Mouse (Mus musculus): Measurements from ENCODE around the gene Mgst3.
"Not testable (repeated sequence)": the region's sequence is repeated elsewhere in the genome, so short reads cannot be mapped to it uniquely, and the experiment has no call there.

Mgst3 gene

DNA sequence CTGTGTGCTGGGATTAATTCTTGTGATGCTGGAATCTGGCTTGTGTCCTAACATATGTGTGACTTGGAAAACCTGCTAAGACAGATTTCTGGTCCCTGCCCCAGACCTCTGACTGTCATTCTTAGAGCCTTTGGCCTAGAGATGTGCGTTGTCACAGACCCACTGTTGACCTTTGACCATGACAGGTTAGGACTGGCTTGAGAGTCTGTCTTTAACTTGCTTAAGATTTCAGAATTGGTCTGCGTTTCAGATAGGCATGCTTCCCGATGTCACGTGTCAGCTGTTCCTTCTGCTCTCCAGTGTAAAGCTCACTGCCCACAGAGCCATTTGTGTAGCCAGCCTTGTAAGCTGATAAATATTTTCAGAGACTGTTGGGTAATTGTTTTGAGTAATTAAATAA lies 30.8 kb downstream of the Mgst3 start:
- DNase-seq (ENCODE audit: low read depth, low spot score): no peak

DNA sequence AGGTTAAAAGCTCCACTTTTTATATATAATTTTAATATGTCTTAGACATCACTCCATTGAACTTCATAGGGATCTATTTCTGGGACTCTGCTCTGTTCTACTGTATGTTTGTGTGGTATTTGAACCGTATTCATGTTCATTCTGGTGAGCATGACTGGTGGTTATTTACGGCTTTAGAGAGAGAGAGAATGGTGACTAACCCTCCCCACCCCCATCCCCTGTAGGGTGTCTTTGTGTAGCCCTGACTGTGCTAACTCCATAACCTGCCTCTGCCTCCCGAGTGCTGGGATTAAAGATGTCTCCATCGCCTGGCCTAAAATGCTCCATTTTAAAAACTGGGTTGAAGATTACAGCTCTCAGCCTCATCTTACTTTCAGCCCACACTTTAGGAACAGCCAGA lies 33.4 kb downstream of the Mgst3 start:
- DNase-seq (ENCODE audit: low read depth, low spot score): no peak

DNA sequence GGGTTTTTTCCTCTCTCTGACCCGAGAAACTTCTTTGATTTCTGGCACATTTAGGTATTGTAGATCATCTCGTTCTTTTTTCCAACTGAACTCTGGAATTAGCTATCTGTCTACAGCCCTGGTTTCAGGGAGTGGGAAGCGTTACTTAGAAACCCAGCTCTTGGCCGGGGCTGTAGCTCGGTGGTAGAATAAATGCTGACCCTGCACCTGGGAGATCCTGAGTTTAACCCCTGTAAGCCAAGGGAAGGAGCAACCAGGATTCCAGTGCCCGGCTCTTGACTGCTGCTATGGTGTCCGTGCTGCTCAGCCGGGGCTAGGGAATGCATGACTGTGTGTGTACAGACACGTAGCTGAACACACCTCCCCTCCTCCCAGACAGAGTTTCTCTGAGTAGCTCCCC lies 34.9 kb downstream of the Mgst3 start:
- no peak for DNase-seq (ENCODE audit: low read depth, low spot score)

DNA sequence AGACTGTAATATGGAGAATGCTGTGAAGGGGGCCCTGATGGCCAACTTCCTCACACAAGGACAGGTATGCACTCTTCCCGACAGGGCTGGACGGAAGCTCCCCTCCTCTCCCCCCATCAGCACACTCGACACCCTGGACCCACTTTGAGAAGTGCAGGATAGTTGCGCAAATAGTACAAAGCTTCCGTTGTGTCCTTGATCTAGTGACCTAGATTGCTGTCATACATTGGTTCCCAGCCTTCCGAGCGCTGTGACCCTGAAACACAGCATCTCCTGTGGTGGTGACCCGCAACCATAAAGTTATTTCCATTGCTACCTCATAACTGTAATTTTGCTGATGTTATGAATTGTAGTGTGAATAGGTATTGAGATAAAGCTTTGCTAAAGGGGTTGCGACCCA lies 36.3 kb downstream of the Mgst3 start:
- DNase-seq (ENCODE audit: low read depth, low spot score): no peak

DNA sequence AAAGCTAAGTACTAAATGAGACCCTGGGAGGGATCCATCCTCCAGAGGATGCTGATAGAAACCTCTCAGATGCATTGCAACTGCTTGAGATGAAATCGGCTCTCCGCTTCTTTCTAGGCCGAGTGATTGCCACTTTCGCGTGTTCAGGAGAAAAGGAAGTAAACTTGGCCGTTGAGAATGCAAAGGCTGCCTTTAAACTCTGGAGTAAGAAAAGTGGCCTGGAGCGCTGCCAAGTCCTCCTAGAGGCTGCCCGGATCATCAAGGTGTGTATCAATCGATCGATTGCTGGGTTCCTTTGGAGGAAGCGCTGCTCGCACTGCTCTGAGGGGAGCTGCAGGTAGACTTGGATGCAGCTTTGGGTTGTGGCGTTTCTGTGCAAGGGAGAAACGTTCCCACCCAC lies 41.2 kb downstream of the Mgst3 start:
- DNase-seq (ENCODE audit: low read depth, low spot score): no peak

DNA sequence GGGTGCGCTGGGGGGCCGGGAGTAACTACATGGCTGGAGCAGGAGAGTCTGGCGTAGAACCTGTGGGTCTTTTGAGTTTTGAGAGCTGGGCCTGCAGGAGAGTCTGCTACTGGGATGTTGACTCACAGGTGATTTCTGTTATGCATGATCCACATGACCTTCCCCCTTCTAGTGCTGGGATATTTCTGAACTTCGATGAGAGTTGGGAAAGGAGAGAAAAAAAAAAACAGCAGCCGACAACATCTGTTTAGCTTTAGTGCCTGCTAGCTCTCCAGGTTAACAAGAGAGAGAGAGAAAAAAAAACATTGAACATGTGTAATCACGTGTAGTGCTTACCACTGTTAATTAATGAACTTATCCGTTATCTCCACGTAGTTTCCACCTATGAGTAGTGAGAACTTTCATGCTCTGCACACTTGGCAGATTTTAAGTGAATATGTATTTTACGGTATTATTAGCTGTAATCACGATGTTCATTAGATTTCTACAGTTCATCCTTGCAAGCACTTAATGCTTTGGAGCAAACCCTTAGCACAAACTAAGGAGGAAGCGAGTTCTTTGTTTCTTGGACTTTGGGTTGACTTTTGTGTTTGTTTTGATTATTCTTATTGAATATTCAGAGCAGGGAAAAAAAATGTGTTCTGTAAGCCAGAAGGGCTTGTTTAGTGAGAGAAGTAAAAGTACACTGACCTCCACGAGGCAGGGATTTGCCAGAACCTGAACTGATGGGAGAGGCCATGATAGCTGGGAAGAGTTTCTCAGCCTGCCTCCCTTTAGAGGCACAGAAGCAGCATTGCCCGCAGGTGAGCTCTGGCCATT lies 42.8 kb downstream of the Mgst3 start:
- no peak for DNase-seq (ENCODE audit: low read depth, low spot score)

DNA sequence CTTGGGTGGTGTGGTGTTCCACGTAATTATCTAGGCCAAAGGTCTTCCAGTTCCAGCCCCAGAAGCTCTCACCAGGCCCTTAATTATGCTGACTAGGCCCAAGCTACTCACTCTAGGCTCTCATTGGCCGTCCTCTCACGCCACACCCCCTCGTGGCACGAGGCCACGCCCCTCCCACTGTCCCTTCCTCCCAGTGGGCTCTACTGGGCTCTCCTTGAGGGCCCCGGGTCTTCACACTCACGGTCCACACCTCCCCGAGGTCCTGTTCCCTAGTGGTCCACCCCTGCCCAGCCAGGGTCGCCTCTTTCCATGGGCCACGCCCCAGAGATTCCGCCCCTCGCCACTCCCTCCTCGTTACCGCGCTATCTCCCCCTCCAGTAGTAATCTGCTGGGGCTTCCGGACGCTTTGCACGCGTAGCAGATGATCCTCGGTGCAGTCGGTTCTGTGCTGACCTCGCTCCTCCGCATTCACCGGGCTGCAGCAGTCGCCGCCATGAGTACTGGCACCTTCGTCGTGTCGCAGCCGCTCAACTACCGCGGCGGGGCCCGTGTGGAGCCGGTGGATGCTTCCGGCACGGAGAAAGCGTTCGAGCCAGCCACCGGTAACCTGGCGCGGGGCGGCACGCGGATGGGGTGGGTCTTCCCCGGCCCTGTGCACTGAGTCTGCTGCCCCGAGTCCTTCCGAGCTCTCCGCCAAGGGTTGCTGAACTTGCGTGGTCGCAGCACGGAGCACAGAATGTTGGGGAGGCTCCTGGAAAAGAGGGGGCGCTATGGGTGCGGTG lies 43.6 kb downstream of the Mgst3 start, which contains the start of gene Aldh9a1:
TSS of gene Aldh9a1 (plus strand) at position 177 of the 782 bp plus-strand sequence.
- DNase-seq (ENCODE audit: low read depth, low spot score): peak; percentile 80

DNA sequence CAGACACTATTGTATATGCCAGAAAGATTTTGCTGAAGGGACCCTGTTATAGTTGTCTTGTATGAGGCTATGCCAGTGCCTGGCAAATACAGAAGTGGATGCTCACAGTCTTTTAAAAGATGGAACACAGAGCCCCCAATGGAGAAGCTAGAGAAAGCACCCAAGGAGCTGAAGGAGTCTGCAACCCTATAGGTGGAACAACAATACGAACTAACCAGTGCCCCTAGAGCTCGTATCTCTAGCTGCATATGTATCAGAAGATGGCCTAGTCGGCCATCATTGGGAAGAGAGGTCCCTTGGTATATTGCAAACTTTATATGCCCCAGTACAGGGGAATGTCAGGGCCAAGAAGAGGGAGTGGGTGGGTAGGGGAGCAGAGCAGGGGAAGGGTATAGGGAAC lies 44.4 kb downstream of the Mgst3 start:
- DNase-seq (ENCODE audit: low read depth, low spot score): not testable (repeated sequence)

DNA sequence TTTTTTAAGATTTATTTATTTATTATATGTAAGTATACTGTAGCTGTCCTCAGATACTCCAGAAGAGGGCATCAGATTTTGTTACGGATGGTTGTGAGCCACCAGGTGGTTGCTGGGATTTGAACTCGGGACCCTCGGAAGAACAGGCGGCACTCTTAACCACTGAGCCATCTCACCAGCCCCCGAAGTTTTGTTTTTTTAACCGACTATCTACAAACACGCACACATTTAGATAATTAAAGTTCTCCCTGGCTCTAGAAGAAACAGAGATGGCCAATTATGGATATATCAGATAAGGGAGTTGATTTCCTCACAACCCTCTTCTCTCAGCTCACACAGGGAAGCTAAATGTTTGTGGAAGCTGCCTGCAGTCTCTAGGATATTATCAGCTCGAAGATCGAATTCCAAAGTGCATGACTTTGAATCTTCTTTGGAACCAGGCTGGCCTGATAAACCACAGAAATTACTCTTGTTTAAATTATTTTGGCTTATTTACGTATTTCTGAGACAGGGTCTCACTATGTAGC lies 47.6 kb downstream of the Mgst3 start:
- not testable (repeated sequence) for DNase-seq (ENCODE audit: low read depth, low spot score)

DNA sequence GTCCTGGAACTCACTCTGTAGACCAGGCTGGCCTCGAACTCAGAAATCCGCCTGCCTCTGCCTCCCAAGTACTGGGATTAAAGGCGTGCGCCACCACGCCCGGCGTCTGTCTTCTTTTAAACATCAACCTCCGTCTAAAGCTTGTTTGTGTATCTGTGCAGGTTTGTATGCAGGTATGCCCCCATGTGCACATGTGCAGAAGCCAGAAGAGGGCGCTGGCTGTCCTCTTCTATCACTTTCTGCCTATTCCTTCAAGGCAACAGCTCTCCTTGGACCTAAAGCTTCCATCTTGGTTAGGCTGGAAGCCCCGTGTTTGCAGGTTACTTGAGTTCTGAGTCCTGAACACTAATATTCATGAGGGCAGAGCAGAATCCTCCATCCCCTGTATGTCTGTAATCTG lies 50.8 kb downstream of the Mgst3 start:
- DNase-seq (ENCODE audit: low read depth, low spot score): no peak

DNA sequence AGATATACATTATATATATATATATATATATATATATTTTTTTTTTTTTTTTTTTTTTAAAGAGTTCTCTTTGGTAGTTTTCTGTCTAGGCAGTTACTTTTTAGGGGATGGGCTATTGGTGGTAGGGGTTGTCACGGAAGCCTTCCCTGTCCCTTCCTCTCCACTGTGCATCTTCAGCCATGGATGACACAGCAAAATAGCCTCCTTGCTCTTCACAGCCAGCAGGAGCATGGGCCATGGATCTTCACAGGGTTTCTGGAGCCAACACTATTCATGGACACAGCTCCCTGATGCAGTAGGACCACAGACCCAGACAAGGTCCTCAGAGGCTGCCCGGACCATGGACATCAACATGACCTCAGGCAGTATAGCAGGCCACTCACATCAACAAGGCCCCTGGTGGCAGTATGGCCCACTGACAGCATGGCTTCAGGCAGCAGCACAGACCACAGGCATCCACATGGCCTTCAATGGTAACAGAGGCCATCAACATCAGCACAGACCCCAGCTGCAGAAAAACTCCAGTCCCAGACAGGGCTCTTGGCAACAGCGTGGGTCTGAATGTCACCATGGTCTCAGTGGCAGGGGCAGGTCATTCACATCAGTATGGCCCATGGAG lies 52.6 kb downstream of the Mgst3 start:
- no peak for DNase-seq (ENCODE audit: low read depth, low spot score)

DNA sequence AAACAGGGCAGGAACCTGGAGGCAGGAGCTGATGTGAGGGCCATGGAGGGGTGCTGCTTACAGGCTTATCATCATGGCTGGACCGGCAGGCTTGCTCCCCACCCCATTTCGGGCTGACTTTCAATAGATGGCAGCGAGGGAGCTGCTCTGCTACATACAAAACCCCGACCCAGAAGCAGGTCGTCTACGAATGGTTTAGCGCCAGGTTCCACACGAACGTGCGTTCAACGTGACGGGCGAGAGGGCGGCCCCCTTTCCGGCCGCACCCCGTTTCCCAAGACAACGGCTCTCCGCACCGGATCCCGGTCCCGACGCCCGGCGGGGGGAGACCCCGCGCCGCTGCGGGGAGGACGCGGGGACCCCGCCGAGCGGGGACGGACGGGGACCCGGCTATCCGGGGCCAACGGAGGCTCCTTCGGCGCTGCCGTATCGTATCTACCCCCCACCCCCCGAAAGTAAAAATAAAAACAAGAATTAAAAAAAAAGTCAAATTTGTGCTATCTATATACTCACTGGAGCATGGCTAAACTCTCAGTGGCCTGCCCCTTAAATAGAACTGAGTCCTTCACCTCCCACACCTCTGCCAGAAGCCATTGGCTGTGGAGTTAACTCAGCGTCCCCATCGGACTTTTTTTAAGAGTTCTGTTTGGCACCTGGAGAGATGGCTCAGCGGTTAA lies 53.4 kb downstream of the Mgst3 start:
- no peak for DNase-seq (ENCODE audit: low read depth, low spot score)

DNA sequence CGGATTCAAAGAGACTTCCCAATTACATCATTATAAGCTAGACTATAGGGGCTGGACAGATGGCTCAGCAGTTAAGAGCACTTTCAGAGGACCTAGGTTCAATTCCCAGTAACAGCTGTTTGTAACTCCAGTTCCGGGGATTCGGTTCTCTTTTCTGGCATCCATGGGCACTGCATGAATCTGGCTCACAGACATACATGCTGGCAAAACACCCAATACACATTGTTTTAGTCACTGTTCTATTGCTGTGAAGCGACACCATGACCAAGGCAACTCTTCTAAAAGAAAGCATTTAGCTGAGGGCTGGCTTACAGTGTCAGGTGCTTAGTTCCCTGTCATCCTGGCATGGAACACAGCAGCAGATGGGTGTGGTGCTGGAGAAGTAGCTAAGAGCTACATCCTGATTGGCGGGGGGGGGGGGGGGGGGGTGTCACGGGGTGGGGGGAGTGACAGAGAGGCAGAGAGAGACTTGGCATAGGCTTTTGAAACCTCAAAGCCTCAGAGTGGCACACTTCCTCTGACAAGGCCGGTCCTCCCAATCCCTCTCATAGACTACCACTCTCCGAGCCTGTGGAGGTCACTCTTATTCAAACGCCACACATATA lies 54.4 kb downstream of the Mgst3 start:
- no peak for DNase-seq (ENCODE audit: low read depth, low spot score)

DNA sequence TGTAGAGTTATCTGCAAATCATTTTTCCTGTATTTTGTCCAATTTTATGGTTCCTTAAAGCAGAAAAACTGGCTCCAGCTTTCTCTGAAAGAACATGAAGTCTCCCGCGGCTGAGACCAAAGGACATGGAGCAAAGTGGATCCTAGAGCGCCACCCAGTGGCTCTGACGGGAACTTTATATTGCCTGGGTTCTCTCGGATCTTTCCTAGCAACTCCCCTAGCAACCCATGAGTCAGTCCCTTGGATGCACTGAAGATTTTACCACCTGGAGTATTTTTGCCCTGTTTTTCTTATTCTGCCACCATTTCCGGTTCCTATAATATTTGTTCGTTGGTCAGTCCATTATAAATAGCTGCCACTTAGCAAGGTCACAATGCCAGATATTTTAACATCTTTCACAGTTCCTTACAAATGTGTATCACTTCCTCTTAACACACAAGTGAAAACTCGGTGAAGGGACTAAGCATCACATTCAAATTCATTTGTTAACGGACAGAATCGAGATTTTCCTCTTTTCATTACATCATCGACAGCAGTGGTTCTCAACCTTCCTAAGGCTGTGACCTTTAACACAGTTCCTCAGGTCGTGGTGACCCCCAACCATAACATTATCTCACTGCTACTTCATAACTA lies 56.1 kb downstream of the Mgst3 start:
- peak; percentile 71 for DNase-seq (ENCODE audit: low read depth, low spot score)

DNA sequence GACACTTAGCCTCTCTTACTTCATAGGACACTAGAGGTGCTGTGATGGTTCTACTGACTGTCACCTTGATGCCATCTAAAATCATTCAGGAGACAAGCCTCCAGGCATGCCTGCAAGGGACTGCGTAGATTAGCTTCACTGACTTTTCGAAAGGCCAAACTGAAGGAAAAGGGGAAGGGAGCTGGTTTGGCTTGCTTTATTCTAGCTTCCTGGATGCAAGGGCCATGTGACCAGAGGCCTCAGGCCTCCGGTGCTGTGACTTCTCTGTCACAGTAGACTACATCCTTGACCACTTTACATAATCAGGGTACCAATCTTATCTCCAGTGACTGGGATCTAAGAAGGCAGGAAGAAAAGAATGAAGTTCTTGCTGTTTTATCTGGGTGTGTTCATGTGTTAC lies 57.2 kb downstream of the Mgst3 start:
- no peak for DNase-seq (ENCODE audit: low read depth, low spot score)

DNA sequence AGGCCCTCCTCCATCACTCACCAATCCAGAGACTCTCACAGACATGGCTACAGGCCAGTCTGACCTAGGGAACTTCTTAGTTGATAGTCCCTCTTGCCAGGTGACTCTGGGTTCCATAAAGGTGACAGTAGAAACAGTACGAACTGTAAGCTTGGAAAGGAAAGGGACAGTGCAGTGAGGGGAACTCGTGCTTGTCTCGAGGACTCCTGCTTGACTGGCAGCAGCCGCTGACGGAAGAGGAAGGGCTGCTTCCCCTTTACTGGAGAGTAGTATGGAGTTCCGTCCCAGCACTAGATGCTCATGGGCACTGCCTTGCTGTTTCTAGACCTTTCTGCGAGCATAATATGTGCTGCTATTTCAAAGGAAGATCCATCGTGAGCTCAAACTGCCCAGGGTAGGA lies 62.5 kb downstream of the Mgst3 start:
- no peak for DNase-seq (ENCODE audit: low read depth, low spot score)

DNA sequence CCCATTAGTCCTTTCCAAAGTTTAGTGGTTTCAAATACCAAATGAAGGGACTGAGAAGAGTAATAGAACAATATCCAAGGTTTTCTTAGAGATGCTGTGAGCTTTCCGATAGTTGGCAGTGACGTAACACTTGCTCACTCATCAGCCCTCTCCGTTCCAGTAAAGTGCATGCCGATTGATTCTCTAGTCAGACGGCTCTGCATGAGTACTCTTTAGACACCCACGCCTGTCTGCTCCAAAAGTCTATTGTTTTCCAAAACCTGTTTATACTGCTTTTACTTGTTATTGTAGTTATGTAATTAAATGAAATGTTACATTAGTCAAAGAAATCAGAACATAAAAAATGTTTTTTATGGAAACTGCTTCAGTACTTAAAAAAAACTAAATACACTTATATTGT lies 64.9 kb downstream of the Mgst3 start:
- DNase-seq (ENCODE audit: low read depth, low spot score): no peak
